Mouse (Mus musculus): ENCODE data around the gene Myo19. TPM values are rescaled to one million over a fixed set of nuclear protein-coding genes. Genes with fewer than 3 reads are reported as not detected.

Myo19 gene
- polyA plus RNA-seq, 1 experiment, result 14.0 TPM

- Histone ChIP-seq H3K4me3 (ENCODE audit: control insufficient read depth, insufficient read depth, low read length) (no peak overlapping the region), H3K27me3 (ENCODE audit: control insufficient read depth, insufficient read depth, low read length) (no peaks in the 10 kb centered on the region), H3K36me3 (ENCODE audit: control insufficient read depth, insufficient read depth, low read length) (no peaks in the 10 kb centered on the region), H3K4me1 (replicated peaks; ENCODE audit: control insufficient read depth, insufficient read depth, low read length) (no peaks in the 10 kb centered on the region), H3K27ac (ENCODE audit: control insufficient read depth, insufficient read depth, low read length) (no peak overlapping the region)
- WGBS, result 97% methylated on average over 15 of the region's 15 CpGs
- TF ChIP-seq CTCF (IDR thresholded peaks at IDR 0.05; ENCODE audit: borderline replicate concordance, control insufficient read depth, extremely low read depth, insufficient read depth, low read length, poor library complexity) (no peak), POLR2A (IDR thresholded peaks at IDR 0.05; ENCODE audit: control insufficient read depth, extremely low read depth, insufficient read depth, low read length, poor library complexity) (no peak)
- DNase-seq, result no peak
Measured at GRCm38 (mm10) chr11:84893113-84893512, 13.2 kb downstream of the Myo19 start.

DNA sequence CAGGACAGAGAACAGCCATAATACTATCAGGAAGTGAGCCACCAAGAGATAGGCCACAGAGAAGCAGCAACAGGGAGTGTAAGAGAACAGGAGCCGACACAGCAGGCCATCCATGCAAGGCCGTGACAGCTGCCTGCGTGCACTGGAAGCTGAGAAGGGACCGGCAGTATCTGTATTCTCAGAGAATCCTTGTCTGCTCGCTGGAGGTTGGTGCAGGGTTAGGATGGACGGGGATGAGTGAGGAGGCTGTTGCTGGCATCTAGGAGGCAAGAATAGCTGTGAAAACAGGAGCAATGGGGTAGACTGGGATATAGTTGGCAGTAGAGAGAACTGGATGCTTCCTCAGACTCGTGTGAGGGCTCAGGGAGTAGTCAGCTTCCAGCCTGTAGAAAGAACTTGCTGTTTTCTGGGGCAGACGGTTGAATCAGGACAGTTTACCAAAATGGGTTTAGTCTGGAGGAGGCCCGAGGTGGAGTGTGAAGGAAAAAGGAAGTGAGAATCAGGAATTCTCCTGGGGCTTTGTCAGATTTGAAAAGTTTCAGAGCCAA is 24.7 kb downstream of the Myo19 start:
- Histone ChIP-seq H3K4me1 (replicated peaks; ENCODE audit: control insufficient read depth, insufficient read depth, low read length) (no peaks in the 10 kb centered on the region), H3K27ac (ENCODE audit: control insufficient read depth, insufficient read depth, low read length) (no peak overlapping the region), H3K36me3 (ENCODE audit: control insufficient read depth, insufficient read depth, low read length) (no peaks in the 10 kb centered on the region; the same call in 1 of the 2 replicates), H3K4me3 (ENCODE audit: control insufficient read depth, insufficient read depth, low read length) (no peak overlapping the region), H3K27me3 (ENCODE audit: control insufficient read depth, insufficient read depth, low read length) (no peaks in the 10 kb centered on the region)
- TF ChIP-seq POLR2A (IDR thresholded peaks at IDR 0.05; ENCODE audit: control insufficient read depth, extremely low read depth, insufficient read depth, low read length, poor library complexity) (no peak), CTCF (IDR thresholded peaks at IDR 0.05; ENCODE audit: borderline replicate concordance, control insufficient read depth, extremely low read depth, insufficient read depth, low read length, poor library complexity) (no peak)
- WGBS, result 90% methylated on average over 9 of the region's 9 CpGs
- no peak for DNase-seq

DNA sequence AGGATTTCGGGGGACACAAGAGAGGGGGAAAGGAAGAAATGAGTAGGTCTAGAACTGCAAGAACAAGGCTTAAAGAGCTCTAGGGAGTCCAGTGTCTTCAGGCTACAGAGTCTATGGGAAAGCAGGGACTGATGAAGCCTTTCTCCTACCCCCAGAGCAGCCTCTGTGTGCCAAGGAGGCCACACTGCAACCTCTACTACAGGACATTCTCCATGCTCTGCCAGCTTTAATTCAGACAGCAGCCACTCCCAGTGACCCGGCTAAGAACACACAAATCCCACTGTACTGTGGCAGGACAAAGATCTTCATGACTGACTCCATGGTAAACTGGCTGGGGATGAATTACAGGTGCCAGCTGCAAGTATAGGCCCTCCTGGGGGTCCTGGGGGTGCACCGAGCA is 27.1 kb downstream of the Myo19 start:
- no peak overlapping the region for H3K27ac ChIP-seq (ENCODE audit: control insufficient read depth, insufficient read depth, low read length)
- TF ChIP-seq CTCF (IDR thresholded peaks at IDR 0.05; ENCODE audit: borderline replicate concordance, control insufficient read depth, extremely low read depth, insufficient read depth, low read length, poor library complexity) (no peak), POLR2A (IDR thresholded peaks at IDR 0.05; ENCODE audit: control insufficient read depth, extremely low read depth, insufficient read depth, low read length, poor library complexity) (no peak)
- no peaks in the 10 kb centered on the region for H3K27me3 ChIP-seq (ENCODE audit: control insufficient read depth, insufficient read depth, low read length)
- no peaks in the 10 kb centered on the region for H3K4me1 ChIP-seq (replicated peaks; ENCODE audit: control insufficient read depth, insufficient read depth, low read length)
- peaks cover 9% of the 10 kb centered on the region for H3K36me3 ChIP-seq (ENCODE audit: control insufficient read depth, insufficient read depth, low read length)
- DNase-seq, result no peak
- WGBS, result 91% methylated on average over 3 of the region's 3 CpGs
- H3K4me3 ChIP-seq (ENCODE audit: control insufficient read depth, insufficient read depth, low read length), result no peak overlapping the region

DNA sequence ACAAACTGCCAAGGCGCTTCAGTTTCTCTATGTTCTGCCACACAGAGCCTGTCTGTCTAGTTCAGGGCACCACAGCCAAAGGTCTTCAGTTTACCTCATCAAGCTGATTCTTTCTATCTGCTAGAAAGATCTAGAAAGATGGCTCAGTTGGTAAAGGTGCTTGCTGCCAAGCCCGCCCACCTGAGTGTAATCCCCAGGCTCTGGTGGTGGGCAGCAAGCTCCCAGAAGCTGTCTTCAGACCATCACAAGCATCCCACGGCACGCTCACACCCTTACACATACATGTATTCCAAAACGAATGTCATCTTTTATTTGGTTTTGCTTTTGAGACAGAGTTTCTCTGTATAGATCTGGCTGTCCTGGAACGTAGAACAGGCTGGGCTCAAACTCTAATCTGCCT is 28.5 kb downstream of the Myo19 start:
- no peak overlapping the region for H3K4me3 ChIP-seq (ENCODE audit: control insufficient read depth, insufficient read depth, low read length)
- no peak overlapping the region for H3K27ac ChIP-seq (ENCODE audit: control insufficient read depth, insufficient read depth, low read length)
- TF ChIP-seq CTCF (IDR thresholded peaks at IDR 0.05; ENCODE audit: borderline replicate concordance, control insufficient read depth, extremely low read depth, insufficient read depth, low read length, poor library complexity), result no peak
- TF ChIP-seq POLR2A (IDR thresholded peaks at IDR 0.05; ENCODE audit: control insufficient read depth, extremely low read depth, insufficient read depth, low read length, poor library complexity), result no peak
- peaks cover 9% of the 10 kb centered on the region for H3K36me3 ChIP-seq (ENCODE audit: control insufficient read depth, insufficient read depth, low read length)
- H3K27me3 ChIP-seq (ENCODE audit: control insufficient read depth, insufficient read depth, low read length), result no peaks in the 10 kb centered on the region
- no peaks in the 10 kb centered on the region for H3K4me1 ChIP-seq (replicated peaks; ENCODE audit: control insufficient read depth, insufficient read depth, low read length)
- 99% methylated on average over 6 of the region's 6 CpGs for WGBS
- DNase-seq, result no peak

GRCm38 (mm10) chr11:84910411-84910810 is 30.5 kb downstream of the Myo19 start:
- Histone ChIP-seq H3K4me1 (replicated peaks; ENCODE audit: control insufficient read depth, insufficient read depth, low read length) (peaks cover 3% of the 10 kb centered on the region), H3K36me3 (ENCODE audit: control insufficient read depth, insufficient read depth, low read length) (peaks cover 9% of the 10 kb centered on the region), H3K27ac (ENCODE audit: control insufficient read depth, insufficient read depth, low read length) (no peak overlapping the region), H3K4me3 (ENCODE audit: control insufficient read depth, insufficient read depth, low read length) (no peak overlapping the region), H3K27me3 (ENCODE audit: control insufficient read depth, insufficient read depth, low read length) (no peaks in the 10 kb centered on the region)
- TF ChIP-seq CTCF (IDR thresholded peaks at IDR 0.05; ENCODE audit: borderline replicate concordance, control insufficient read depth, extremely low read depth, insufficient read depth, low read length, poor library complexity) (no peak), POLR2A (IDR thresholded peaks at IDR 0.05; ENCODE audit: control insufficient read depth, extremely low read depth, insufficient read depth, low read length, poor library complexity) (no peak)
- DNase-seq, result no peak
- 97% methylated on average over 4 of the region's 4 CpGs for WGBS

DNA sequence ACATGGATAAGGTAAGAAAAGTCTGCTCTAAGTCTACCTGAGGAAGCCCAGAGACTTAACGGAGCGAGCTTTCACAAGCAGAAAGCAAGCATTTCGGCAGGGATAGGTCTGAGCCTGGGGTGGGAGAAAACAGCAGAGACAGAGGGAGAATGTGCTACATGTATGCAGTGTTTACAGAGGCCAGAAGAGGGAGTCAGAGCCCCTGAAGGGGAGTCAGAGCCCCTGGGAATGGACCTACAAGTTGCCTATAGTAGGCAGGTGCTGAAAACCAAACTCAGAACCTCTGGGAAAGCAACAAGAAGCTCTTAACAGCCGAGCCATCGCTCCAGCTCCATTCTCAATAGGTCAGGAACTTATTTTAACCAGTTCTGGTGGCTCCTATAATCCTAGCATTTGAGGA is 34.7 kb downstream of the Myo19 start:
- Histone ChIP-seq H3K4me3 (ENCODE audit: control insufficient read depth, insufficient read depth, low read length) (no peak overlapping the region), H3K36me3 (ENCODE audit: control insufficient read depth, insufficient read depth, low read length) (peaks cover 9% of the 10 kb centered on the region), H3K27ac (ENCODE audit: control insufficient read depth, insufficient read depth, low read length) (no peak overlapping the region), H3K27me3 (ENCODE audit: control insufficient read depth, insufficient read depth, low read length) (no peaks in the 10 kb centered on the region), H3K4me1 (replicated peaks; ENCODE audit: control insufficient read depth, insufficient read depth, low read length) (peaks cover 5% of the 10 kb centered on the region)
- TF ChIP-seq CTCF (IDR thresholded peaks at IDR 0.05; ENCODE audit: borderline replicate concordance, control insufficient read depth, extremely low read depth, insufficient read depth, low read length, poor library complexity) (no peak), POLR2A (IDR thresholded peaks at IDR 0.05; ENCODE audit: control insufficient read depth, extremely low read depth, insufficient read depth, low read length, poor library complexity) (no peak)
- WGBS, result 96% methylated on average over 5 of the region's 5 CpGs
- DNase-seq, result peak; percentile 6

Measured in thymus, adult 2 months (tissue).